Mouse (Mus musculus) heart, embryonic 16.5 days (tissue): ENCODE measurements at regions not wholly inside any gene's neighbourhood (a gene's known extent, or its start where the extent isn't known, plus 50 kb on each side); places are given as distances from the start of the nearest gene placed in this dataset.

Experiments used
- ATAC-seq: fragments of 200-750 bp; cut with Nextera tagmentation; replicated peaks from 2 replicates; pipeline ENCODE4 v1.8.0; 2017; ENCODE audit warnings: moderate number of reproducible peaks; ENCODE audit not compliant: insufficient read depth, low FRiP score; ENCODE audit errors: extremely low read depth
- H3K27ac ChIP-seq: fragments of 300-500 bp; sonication (generic); 2 replicates; pipeline ENCODE4 v1.5.1; 2014; ENCODE audit warnings: mild to moderate bottlenecking, low read length, control low read depth, moderate library complexity
- H3K27me3 ChIP-seq: fragments of 300-500 bp; sonication (generic); 2 replicates; pipeline ENCODE4 v1.6.1; 2014; ENCODE audit warnings: low read length, mixed read lengths; ENCODE audit not compliant: control insufficient read depth, insufficient read depth
- H3K36me3 ChIP-seq: fragments of 300-500 bp; sonication (generic); 2 replicates; pipeline ENCODE4 v1.6.1; 2014; ENCODE audit not compliant: control insufficient read depth, insufficient read depth
- H3K4me1 ChIP-seq: fragments of 300-500 bp; sonication (generic); 2 replicates; pipeline ENCODE4 v1.6.1; 2014; ENCODE audit warnings: low read length, mixed read lengths; ENCODE audit not compliant: control insufficient read depth, insufficient read depth
- H3K4me2 ChIP-seq: fragments of 300-500 bp; sonication (generic); 2 replicates; pipeline ENCODE4 v1.6.1; 2014; ENCODE audit warnings: low read depth, mild to moderate bottlenecking, control low read depth, low read length
- H3K4me3 ChIP-seq: fragments of 300-500 bp; sonication (generic); 2 replicates; pipeline ENCODE4 v1.5.1; 2014; ENCODE audit warnings: mild to moderate bottlenecking, control low read depth, low read length
- H3K9ac ChIP-seq: fragments of 300-500 bp; sonication (generic); 2 replicates; pipeline ENCODE4 v1.6.1; 2014; ENCODE audit warnings: low read length, control low read depth
- H3K9me3 ChIP-seq: fragments of 300-500 bp; sonication (generic); replicated peaks from 2 replicates; pipeline ENCODE4 v1.6.1; 2016; ENCODE audit warnings: low read length; ENCODE audit not compliant: control insufficient read depth
- WGBS: fragments of 180-500 bp; shearing (Covaris S2); extraction: QIAGEN DNeasy Blood & Tissue Kit; methylation state at CpG from one replicate; pipeline ENCODE4 v1.1.7; 2014; 5-methylcytosine and 5-hydroxymethylcytosine counted together

GRCm38 (mm10) chr4:5590531-5590930, 797.4 kb upstream of the Impad1 start:
- no peak for ATAC-seq
- H3K27ac ChIP-seq = no peak overlapping the region
- no peak overlapping the region for H3K4me3 ChIP-seq
- no peaks in the 10 kb centered on the region for H3K9me3 ChIP-seq
- no peaks in the 10 kb centered on the region for H3K27me3 ChIP-seq
- no peaks in the 10 kb centered on the region for H3K36me3 ChIP-seq
- no peak overlapping the region for H3K9ac ChIP-seq
- WGBS = 45% methylated on average over 4 of the region's 4 CpGs
- H3K4me1 ChIP-seq = no peaks in the 10 kb centered on the region
- H3K4me2 ChIP-seq = no peak overlapping the region

- ATAC-seq = no peak
- no peak overlapping the region for H3K27ac ChIP-seq
- no peaks in the 10 kb centered on the region for H3K27me3 ChIP-seq
- 82% methylated on average over 4 of the region's 4 CpGs for WGBS
- no peak overlapping the region for H3K4me2 ChIP-seq
- H3K4me3 ChIP-seq = no peak overlapping the region
- H3K36me3 ChIP-seq = no peaks in the 10 kb centered on the region
- no peak overlapping the region for H3K9ac ChIP-seq
- no peaks in the 10 kb centered on the region for H3K9me3 ChIP-seq
- no peaks in the 10 kb centered on the region for H3K4me1 ChIP-seq
Observed at GRCm38 (mm10) chr4:5587465-5587864, 794.3 kb upstream of the Impad1 start.

DNA sequence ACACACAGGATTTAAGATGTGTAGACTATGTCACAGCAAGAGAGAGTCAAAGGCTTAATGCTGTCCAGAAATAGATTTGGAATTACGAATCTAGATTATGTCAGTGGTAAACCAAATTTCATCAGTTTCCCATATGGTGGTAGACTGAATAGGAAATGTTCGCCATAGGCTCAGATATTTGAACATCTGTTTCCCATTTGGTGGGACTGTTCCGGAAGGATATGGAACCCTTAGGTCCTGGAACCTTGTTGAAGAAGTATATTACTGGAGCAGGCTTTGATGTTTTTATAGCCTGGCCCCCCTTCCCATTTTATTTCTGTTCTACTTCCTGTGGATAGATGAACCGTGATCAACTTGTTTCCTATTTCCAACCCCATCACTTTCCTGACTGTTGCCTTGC, 792.0 kb upstream of the Impad1 start:
- no peak for ATAC-seq
- Histone ChIP-seq H3K9ac (no peak overlapping the region), H3K4me3 (no peak overlapping the region), H3K9me3 (no peaks in the 10 kb centered on the region), H3K4me2 (no peak overlapping the region), H3K4me1 (no peaks in the 10 kb centered on the region), H3K27ac (no peak overlapping the region), H3K36me3 (no peaks in the 10 kb centered on the region), H3K27me3 (no peaks in the 10 kb centered on the region)
- WGBS = 65% methylated on average over 4 of the region's 4 CpGs

DNA sequence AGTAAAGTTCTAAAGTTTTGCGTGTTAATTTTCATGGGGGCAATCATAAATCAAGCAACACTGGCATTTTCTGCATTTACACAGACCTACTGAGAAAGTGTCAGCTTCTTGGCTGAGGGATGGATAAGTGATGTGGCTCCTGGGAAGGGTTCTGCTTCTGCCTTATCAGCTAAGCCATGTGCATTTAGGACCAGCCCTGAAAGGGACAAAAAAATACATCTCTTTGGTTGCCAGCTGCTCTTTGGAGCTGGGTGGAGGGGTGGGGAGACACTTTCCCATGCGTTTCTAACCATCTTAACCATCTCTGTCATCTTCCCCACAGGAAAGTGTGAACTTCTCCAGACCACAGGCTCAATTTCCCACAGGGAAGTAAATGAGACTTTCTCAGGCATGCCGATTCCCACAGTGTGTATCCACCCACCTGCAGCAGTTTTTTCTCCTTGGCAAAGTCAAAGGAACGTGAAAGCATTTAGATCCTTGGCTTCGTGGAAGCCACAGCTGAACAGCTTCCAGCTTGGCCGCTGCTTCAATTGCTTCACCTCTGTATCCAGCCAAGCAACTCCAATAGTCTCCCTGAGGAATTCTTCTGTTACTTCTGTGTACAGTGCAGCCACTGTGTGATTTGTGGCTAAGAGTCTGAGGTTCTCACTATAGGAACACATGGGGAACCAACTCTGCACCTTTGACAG, 791.0 kb upstream of the Impad1 start:
- Histone ChIP-seq H3K27me3 (no peaks in the 10 kb centered on the region), H3K4me1 (no peaks in the 10 kb centered on the region), H3K36me3 (no peaks in the 10 kb centered on the region), H3K4me2 (no peak overlapping the region), H3K9me3 (no peaks in the 10 kb centered on the region), H3K27ac (0 out of 2 replicates have a peak overlapping the region, but pooled peaks have one; percentile 12), H3K9ac (no peak overlapping the region), H3K4me3 (no peak overlapping the region)
- WGBS = 51% methylated on average over 6 of the region's 6 CpGs
- ATAC-seq = peak; percentile 75

GRCm38 (mm10) chr4:5568076-5568475, 774.9 kb upstream of the Impad1 start:
- no peak overlapping the region for H3K4me3 ChIP-seq
- H3K27ac ChIP-seq = no peak overlapping the region
- H3K4me1 ChIP-seq = no peaks in the 10 kb centered on the region
- no peak for ATAC-seq
- no peak overlapping the region for H3K4me2 ChIP-seq
- H3K36me3 ChIP-seq = no peaks in the 10 kb centered on the region
- H3K27me3 ChIP-seq = no peaks in the 10 kb centered on the region
- no peak overlapping the region for H3K9ac ChIP-seq
- H3K9me3 ChIP-seq = 0 out of 2 replicates have a peak, but pooled peaks cover 2% of the 10 kb centered on the region

DNA sequence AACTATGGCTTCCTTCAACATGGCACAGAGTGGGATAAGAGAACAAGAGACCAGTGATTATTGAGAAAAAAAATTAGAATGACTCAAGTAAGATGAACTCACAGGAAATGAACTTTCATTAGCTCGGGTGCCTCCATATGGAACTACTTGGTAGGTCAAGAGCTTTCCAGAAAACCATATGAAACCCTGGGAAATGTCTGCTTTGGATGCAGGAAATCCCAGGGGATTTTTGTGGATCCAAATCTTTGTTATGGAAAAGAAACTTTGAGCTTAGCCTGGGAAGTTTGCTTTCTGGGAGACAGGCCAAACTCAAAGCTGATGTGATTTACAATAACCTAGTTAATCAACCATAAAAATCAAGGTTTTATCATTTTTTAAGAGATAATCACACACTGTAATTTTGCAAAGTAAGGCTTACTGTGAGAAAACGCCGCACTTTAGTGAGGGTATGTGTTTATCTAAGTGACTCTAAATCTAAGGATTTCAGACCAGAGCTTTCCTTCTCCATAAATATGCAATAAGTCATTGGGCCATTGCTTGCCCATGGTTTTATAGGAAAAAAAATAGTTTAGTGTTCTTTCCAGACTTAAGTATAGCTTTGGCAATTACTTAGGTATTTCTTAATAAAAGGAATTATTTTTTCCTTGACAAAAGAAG, 767.0 kb upstream of the Impad1 start:
- H3K27ac ChIP-seq = no peak overlapping the region
- no peaks in the 10 kb centered on the region for H3K36me3 ChIP-seq
- 47% methylated on average over 3 of the region's 3 CpGs for WGBS
- no peaks in the 10 kb centered on the region for H3K27me3 ChIP-seq
- H3K9me3 ChIP-seq = no peaks in the 10 kb centered on the region
- no peak overlapping the region for H3K4me2 ChIP-seq
- no peaks in the 10 kb centered on the region for H3K4me1 ChIP-seq
- H3K4me3 ChIP-seq = no peak overlapping the region
- no peak overlapping the region for H3K9ac ChIP-seq
- 0 out of 2 replicates have a peak, but pooled peaks have one; percentile 55 for ATAC-seq

- ATAC-seq = no peak
- Histone ChIP-seq H3K27ac (no peak overlapping the region), H3K27me3 (no peaks in the 10 kb centered on the region), H3K4me2 (no peak overlapping the region), H3K4me1 (no peaks in the 10 kb centered on the region), H3K9me3 (no peaks in the 10 kb centered on the region), H3K4me3 (no peak overlapping the region), H3K9ac (no peak overlapping the region), H3K36me3 (no peaks in the 10 kb centered on the region)
- WGBS = 77% methylated on average over 3 of the region's 3 CpGs
Observed at GRCm38 (mm10) chr4:5540155-5540554, 747.0 kb upstream of the Impad1 start.

GRCm38 (mm10) chr4:5530416-5530815, 737.3 kb upstream of the Impad1 start:
- H3K27me3 ChIP-seq = no peaks in the 10 kb centered on the region
- H3K9me3 ChIP-seq = 0 out of 2 replicates have a peak, but pooled peaks cover 2% of the 10 kb centered on the region
- H3K9ac ChIP-seq = no peak overlapping the region
- 60% methylated on average over 4 of the region's 4 CpGs for WGBS
- H3K36me3 ChIP-seq = no peaks in the 10 kb centered on the region
- H3K27ac ChIP-seq = no peak overlapping the region
- no peaks in the 10 kb centered on the region for H3K4me1 ChIP-seq
- H3K4me2 ChIP-seq = no peak overlapping the region
- no peak for ATAC-seq
- no peak overlapping the region for H3K4me3 ChIP-seq

- H3K9me3 ChIP-seq = no peaks in the 10 kb centered on the region
- no peak overlapping the region for H3K9ac ChIP-seq
- no peak overlapping the region for H3K4me2 ChIP-seq
- H3K27me3 ChIP-seq = no peaks in the 10 kb centered on the region
- H3K4me1 ChIP-seq = no peaks in the 10 kb centered on the region
- H3K27ac ChIP-seq = no peak overlapping the region
- H3K36me3 ChIP-seq = no peaks in the 10 kb centered on the region
- H3K4me3 ChIP-seq = no peak overlapping the region
- 64% methylated on average over 2 of the region's 2 CpGs for WGBS
- ATAC-seq = no peak
Observed at GRCm38 (mm10) chr4:5518522-5518921, 725.4 kb upstream of the Impad1 start.
